Mouse (Mus musculus) thymus, adult 2 months (tissue): Measurements from ENCODE around the gene Glod4. TPM values are rescaled to one million over a fixed set of nuclear protein-coding genes. Genes with fewer than 3 reads are reported as not detected.

Source experiments
- DNase-seq: peaks from one replicate; pipeline ENCODE4 v3.0.0; 2021
- H3K27ac ChIP-seq: fragments of 200-500 bp; 2 replicates; pipeline ENCODE4 v1.5.1; 2012; ENCODE audit warnings: low read length, control low read depth; ENCODE audit not compliant: control insufficient read depth, insufficient read depth
- H3K27me3 ChIP-seq: fragments of 200-500 bp; 2 replicates; pipeline ENCODE4 v1.6.1; 2012; ENCODE audit warnings: mild to moderate bottlenecking, low read length, moderate library complexity, mixed read lengths; ENCODE audit not compliant: control insufficient read depth, insufficient read depth
- H3K36me3 ChIP-seq: fragments of 200-500 bp; 2 replicates; pipeline ENCODE4 v1.6.1; 2012; ENCODE audit warnings: mild to moderate bottlenecking, low read length, moderate library complexity; ENCODE audit not compliant: control insufficient read depth, insufficient read depth
- H3K4me1 ChIP-seq: fragments of 200-500 bp; replicated peaks from 2 replicates; pipeline ENCODE4 v1.6.1; 2012; ENCODE audit warnings: low read length; ENCODE audit not compliant: control insufficient read depth, insufficient read depth
- H3K4me3 ChIP-seq: fragments of 200-500 bp; 2 replicates; pipeline ENCODE4 v1.5.1; 2012; ENCODE audit warnings: mild to moderate bottlenecking, low read length, control low read depth, moderate library complexity; ENCODE audit not compliant: control insufficient read depth, insufficient read depth
- CTCF ChIP-seq: fragments of 200-500 bp; IDR thresholded peaks from 2 replicates; pipeline ENCODE4 v1.5.1; 2012; ENCODE audit warnings: mild to moderate bottlenecking, control low read depth, low read length, moderate library complexity, borderline replicate concordance; ENCODE audit not compliant: control insufficient read depth, poor library complexity, insufficient read depth; ENCODE audit errors: extremely low read depth
- POLR2A ChIP-seq: fragments of 200-500 bp; IDR thresholded peaks from 2 replicates; pipeline ENCODE4 v1.6.1; 2012; ENCODE audit warnings: mild to moderate bottlenecking, low read length, control low read depth, moderate library complexity; ENCODE audit not compliant: control insufficient read depth, poor library complexity, insufficient read depth; ENCODE audit errors: extremely low read depth
- WGBS: fragments of 180-500 bp; shearing (Covaris S2); methylation state at CpG from one replicate; pipeline ENCODE4 v1.1.7; 2018; 5-methylcytosine and 5-hydroxymethylcytosine counted together
- polyA plus RNA-seq: library from polyadenylated mRNA; depleted of rRNA; stranded (reverse); fragments of >200 nt; gene quantifications from 2 replicates; pipeline ENCODE4 v1.2.3, GENCODE M21; 2012; rRNA removed

Glod4 gene
- polyA plus RNA-seq: 6.4 and 6.6 TPM in 2 replicates

DNA sequence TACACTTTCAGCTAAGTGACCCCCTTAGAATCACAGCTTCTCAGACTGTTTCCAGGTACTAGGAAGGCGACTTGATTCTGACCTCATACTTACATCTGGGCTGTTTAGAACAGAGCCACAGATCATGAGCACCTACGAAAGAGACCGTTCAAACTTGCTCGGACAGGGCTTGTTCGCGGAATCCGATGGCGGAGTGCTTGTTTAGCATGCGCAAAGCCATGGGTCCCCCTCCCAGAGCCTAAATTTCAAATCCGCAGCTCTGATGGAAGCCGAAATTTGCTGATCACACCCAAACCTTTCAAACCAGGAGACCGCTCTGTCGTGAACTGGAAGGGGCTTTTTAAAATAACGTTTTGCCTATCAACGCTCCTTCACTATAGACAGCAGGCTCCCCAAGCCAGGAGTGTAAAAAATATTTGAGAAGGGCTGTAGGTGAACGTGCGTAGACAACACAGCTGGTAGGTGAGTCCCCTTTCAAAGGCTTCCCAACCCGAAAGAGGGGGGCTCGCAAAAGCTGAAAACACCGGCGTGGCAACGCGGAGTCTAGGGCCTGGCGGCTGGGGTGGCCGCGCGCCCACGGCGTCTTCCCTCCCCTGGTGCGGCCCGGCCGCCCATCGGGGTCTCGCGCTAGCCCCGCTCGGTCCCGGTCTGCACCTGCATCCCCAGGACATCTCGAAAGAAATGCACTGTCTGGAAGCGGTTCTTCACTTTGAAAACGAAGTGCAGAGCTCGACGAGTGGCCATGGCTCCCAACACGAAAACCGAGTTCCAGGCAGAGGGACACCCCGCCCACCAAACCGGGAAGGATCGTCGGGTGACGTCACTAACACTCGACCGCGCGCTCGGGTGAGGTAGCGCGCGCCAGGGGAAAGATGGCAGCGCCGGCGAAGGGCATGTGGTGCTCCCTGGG, at the start of gene Glod4, which contains the start of gene Mrm3:
Gene Glod4 (minus strand): TSS at position 825 of the 910 bp plus-strand sequence.
Gene Mrm3 (plus strand): TSS at position 815 of the 910 bp plus-strand sequence.
- Histone ChIP-seq H3K27me3 (no peaks in the 10 kb centered on the region), H3K27ac (no peak within 1 kb of the TSS), H3K36me3 (no peaks in the 10 kb centered on the region), H3K4me1 (peaks cover 6% of the 10 kb centered on the region), H3K4me3 (peak within 1 kb of the TSS; percentile 78)
- TF ChIP-seq CTCF (no peak), POLR2A (peak; percentile 81)
- 1% methylated on average over 61 of the region's 61 CpGs for WGBS
- DNase-seq: peak; percentile 89

DNA sequence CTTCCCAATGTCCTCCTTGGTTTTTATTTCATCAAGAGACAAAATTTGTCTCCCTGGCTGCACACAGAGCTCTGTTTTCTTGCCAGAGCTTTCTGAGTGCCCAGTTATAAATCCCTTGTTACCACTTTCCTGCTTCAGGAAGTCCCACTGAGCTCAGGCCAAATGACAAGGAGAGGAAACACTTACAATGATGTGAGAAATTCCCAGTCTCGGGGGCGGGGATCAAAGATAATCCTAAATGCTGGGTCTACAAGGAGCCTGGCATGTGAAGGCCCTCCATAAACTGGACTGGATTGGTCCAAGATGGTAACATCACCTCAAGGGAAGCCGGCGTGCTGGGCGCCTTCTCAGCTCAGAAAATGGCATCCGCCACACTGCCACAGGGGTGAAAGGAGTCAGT, 49.3 kb upstream of the Glod4 start:
- H3K27me3 ChIP-seq: no peaks in the 10 kb centered on the region
- no peaks in the 10 kb centered on the region for H3K36me3 ChIP-seq
- H3K27ac ChIP-seq: no peak overlapping the region
- no peak for DNase-seq
- 98% methylated on average over 6 of the region's 6 CpGs for WGBS
- H3K4me3 ChIP-seq: no peak overlapping the region
- peaks cover 3% of the 10 kb centered on the region; the same call in 1 of the 2 replicates for H3K4me1 ChIP-seq
- TF ChIP-seq CTCF: no peak

GRCm38 (mm10) chr11:76292398-76292797, 48.9 kb upstream of the Glod4 start:
- Histone ChIP-seq H3K4me3 (no peak overlapping the region), H3K27me3 (no peaks in the 10 kb centered on the region), H3K4me1 (peaks cover 3% of the 10 kb centered on the region; the same call in 1 of the 2 replicates), H3K27ac (no peak overlapping the region), H3K36me3 (no peaks in the 10 kb centered on the region)
- WGBS: 90% methylated on average over 15 of the region's 15 CpGs
- no peak for TF ChIP-seq CTCF
- TF ChIP-seq POLR2A: no peak
- no peak for DNase-seq

DNA sequence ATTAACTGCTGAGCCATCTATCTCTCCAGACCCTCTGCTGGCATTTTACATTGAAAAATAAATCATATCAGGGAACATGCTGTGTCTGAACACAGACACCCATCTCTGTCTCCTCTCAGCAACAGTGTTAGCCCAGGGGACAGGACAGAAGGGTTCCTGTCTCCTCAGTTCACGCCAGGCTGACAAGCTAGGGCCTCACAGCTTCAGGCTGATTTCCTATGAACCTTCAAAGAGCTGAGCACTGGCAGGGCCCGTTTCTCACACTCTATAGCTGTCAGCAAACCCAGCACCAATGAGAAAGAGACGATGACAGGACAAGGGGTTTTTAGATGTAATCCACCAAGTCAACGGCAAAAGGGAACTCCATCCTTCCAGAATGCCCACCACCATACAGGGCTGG, 48.4 kb upstream of the Glod4 start:
- no peak for DNase-seq
- Histone ChIP-seq H3K27ac (no peak overlapping the region), H3K36me3 (no peaks in the 10 kb centered on the region), H3K4me1 (peaks cover 3% of the 10 kb centered on the region; the same call in 1 of the 2 replicates), H3K27me3 (no peaks in the 10 kb centered on the region), H3K4me3 (no peak overlapping the region)
- TF ChIP-seq POLR2A: no peak
- TF ChIP-seq CTCF: no peak
- WGBS: 91% methylated on average over 4 of the region's 4 CpGs

- no peak for TF ChIP-seq CTCF
- TF ChIP-seq POLR2A: no peak
- no peaks in the 10 kb centered on the region for H3K36me3 ChIP-seq
- peaks cover 3% of the 10 kb centered on the region; the same call in 1 of the 2 replicates for H3K4me1 ChIP-seq
- no peak for DNase-seq
- H3K27ac ChIP-seq: no peak overlapping the region
- H3K27me3 ChIP-seq: no peaks in the 10 kb centered on the region
- no peak overlapping the region for H3K4me3 ChIP-seq
- WGBS: 74% methylated on average over 11 of the region's 11 CpGs
Observed at GRCm38 (mm10) chr11:76290367-76290766, 46.8 kb upstream of the Glod4 start.

DNA sequence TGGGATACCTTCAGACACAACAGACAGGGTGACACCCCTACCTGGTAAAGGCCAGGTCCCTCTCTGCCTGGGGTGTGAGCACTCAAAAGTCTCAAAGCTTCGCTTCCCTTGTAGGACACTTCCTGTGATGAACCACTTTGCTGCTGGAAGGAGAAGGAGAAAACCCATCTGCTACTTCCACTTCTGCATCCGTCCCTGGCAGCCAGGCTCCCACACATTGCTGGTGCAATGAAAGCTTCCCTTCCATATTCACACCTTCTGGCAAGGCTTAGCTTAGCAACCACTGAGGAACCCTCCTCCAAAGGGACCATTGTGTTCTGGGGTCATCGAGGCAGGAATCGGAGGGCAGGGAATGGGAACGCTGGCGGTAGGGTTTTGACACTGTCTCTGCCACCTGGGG, 45.1 kb upstream of the Glod4 start:
- no peaks in the 10 kb centered on the region for H3K36me3 ChIP-seq
- H3K4me3 ChIP-seq: no peak overlapping the region
- TF ChIP-seq POLR2A (no peak), CTCF (no peak)
- DNase-seq: no peak
- 88% methylated on average over 6 of the region's 6 CpGs for WGBS
- no peaks in the 10 kb centered on the region for H3K27me3 ChIP-seq
- peaks cover 3% of the 10 kb centered on the region; the same call in 1 of the 2 replicates for H3K4me1 ChIP-seq
- H3K27ac ChIP-seq: no peak overlapping the region

GRCm38 (mm10) chr11:76287301-76287700, 43.8 kb upstream of the Glod4 start:
- DNase-seq: no peak
- H3K4me3 ChIP-seq: no peak overlapping the region
- H3K4me1 ChIP-seq: no peaks in the 10 kb centered on the region
- H3K27me3 ChIP-seq: no peaks in the 10 kb centered on the region
- H3K27ac ChIP-seq: no peak overlapping the region
- TF ChIP-seq CTCF (no peak), POLR2A (no peak)
- 89% methylated on average over 10 of the region's 10 CpGs for WGBS
- H3K36me3 ChIP-seq: no peaks in the 10 kb centered on the region
